ENCODE assay signal across 27 mouse cellular contexts in the genomic region with DNA sequence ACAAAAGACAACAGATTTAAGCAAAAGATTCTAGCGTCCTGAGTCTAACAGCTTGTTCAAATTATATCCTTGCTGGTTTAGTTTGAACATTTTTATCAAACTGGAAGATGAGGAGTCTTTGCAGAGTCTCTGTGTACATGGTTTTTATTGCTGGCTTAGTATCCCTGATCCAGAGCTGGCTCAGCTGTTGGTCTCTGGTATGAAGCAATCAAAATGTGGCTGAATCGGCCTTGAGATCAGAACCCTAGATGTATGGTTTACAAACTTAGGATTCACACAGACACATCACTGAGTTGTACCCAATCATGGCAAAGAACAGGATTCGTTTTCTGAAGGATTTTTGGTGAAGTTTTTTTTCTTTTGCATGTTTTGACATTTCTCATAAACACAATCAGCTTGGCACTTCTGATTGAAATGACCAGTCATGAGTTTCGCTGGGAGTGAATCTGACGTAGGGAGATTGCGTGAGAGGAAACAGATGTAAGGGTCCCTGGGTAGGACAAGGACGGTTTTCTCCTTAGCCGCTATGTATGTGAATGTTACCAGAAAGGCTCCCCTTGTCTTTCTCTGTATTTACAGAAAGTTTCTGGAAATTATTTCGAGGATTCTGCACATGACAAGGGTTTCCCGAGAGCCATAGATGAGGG.
DNase-seq lines count a peak whose midpoint lies in the region; ATAC-seq and TF ChIP-seq lines count a peak whose summit lies in the region.
"Had no signal": no experiment of that assay in that cellular context is flagged by ENCODE, and none has a peak within 500 bp of the region (broad histone marks: within the 10 kb centered on the region; RNA-seq: fewer than 3 reads in every experiment).

No protein-coding gene starts in this region.

- H3K9me3 ChIP-seq in lung, embryonic 15.5 days, result no peaks in the 10 kb centered on the region
- H3K9me3 ChIP-seq in stomach, embryonic 14.5 days (ENCODE audit: control insufficient read depth, low read depth, low read length), result no peaks in the 10 kb centered on the region
- no peaks in the 10 kb centered on the region for H3K9me3 ChIP-seq in stomach, embryonic 15.5 days
- H3K9me3 ChIP-seq in midbrain, embryonic 10.5 days (replicated peaks), result no peaks in the 10 kb centered on the region
- H3K9me3 ChIP-seq: embryonic facial prominence, embryonic 15.5 days; forebrain, embryonic 12.5 days; heart, embryonic 12.5 days; heart, embryonic 15.5 days; hindbrain, embryonic 10.5 days; hindbrain, embryonic 13.5 days had no signal

- H3K4me3 ChIP-seq in gastrocnemius, adult 2 months, result no peak overlapping the region
- no peak overlapping the region for H3K4me3 ChIP-seq in lung, embryonic 15.5 days
- H3K4me3 ChIP-seq in stomach, embryonic 14.5 days (ENCODE audit: low read depth, low read length), result no peak overlapping the region
- H3K4me3 ChIP-seq in stomach, embryonic 15.5 days (replicated peaks), result no peak overlapping the region
- no peak overlapping the region for H3K4me3 ChIP-seq in midbrain, embryonic 10.5 days
- H3K4me3 ChIP-seq: embryonic facial prominence, embryonic 15.5 days; forebrain, embryonic 12.5 days; heart, embryonic 12.5 days; heart, embryonic 15.5 days; hindbrain, embryonic 10.5 days; hindbrain, embryonic 13.5 days had no signal

- H3K4me2 ChIP-seq in lung, embryonic 15.5 days, result no peak overlapping the region
- no peak overlapping the region for H3K4me2 ChIP-seq in stomach, embryonic 14.5 days (replicated peaks; ENCODE audit: low read depth, low read length)
- H3K4me2 ChIP-seq in stomach, embryonic 15.5 days, result no peak overlapping the region
- H3K4me2 ChIP-seq: embryonic facial prominence, embryonic 15.5 days; forebrain, embryonic 12.5 days; heart, embryonic 12.5 days; heart, embryonic 15.5 days; hindbrain, embryonic 13.5 days had no signal

- H3K36me3 ChIP-seq in lung, embryonic 15.5 days, result no peaks in the 10 kb centered on the region
- H3K36me3 ChIP-seq in stomach, embryonic 14.5 days (ENCODE audit: control insufficient read depth, insufficient read depth, low read length), result no peaks in the 10 kb centered on the region
- H3K36me3 ChIP-seq in stomach, embryonic 15.5 days, result no peaks in the 10 kb centered on the region
- no peaks in the 10 kb centered on the region for H3K36me3 ChIP-seq in midbrain, embryonic 10.5 days
- H3K36me3 ChIP-seq: embryonic facial prominence, embryonic 15.5 days; forebrain, embryonic 12.5 days; heart, embryonic 12.5 days; heart, embryonic 15.5 days; hindbrain, embryonic 10.5 days; hindbrain, embryonic 13.5 days had no signal

- no peaks in the 10 kb centered on the region for H3K27me3 ChIP-seq in lung, embryonic 15.5 days
- H3K27me3 ChIP-seq in stomach, embryonic 14.5 days (ENCODE audit: control insufficient read depth, insufficient read depth, low read length), result no peaks in the 10 kb centered on the region
- no peaks in the 10 kb centered on the region for H3K27me3 ChIP-seq in stomach, embryonic 15.5 days (replicated peaks)
- no peaks in the 10 kb centered on the region for H3K27me3 ChIP-seq in midbrain, embryonic 10.5 days (ENCODE audit: low read depth, poor library complexity, severe bottlenecking)
- H3K27me3 ChIP-seq: embryonic facial prominence, embryonic 15.5 days; forebrain, embryonic 12.5 days; hindbrain, embryonic 13.5 days had no signal

- WGBS in lung, embryonic 15.5 days, result 57% methylated on average over 10 of the region's 10 CpGs
- 69% methylated on average over 10 of the region's 10 CpGs for WGBS in stomach, embryonic 14.5 days
- 61% methylated on average over 10 of the region's 10 CpGs for WGBS in stomach, embryonic 15.5 days
- 91% methylated on average over 10 of the region's 10 CpGs for WGBS in midbrain, embryonic 10.5 days

- intact Hi-C loops in gastrocnemius, adult 2 months (cut with DNase I), result no loop called here
- intact Hi-C loops in gastrocnemius, postnatal 36 days (cut with DNase I), result no loop called here

- H3K9ac ChIP-seq in lung, embryonic 15.5 days, result no peak overlapping the region
- H3K9ac ChIP-seq in stomach, embryonic 14.5 days (replicated peaks; ENCODE audit: low read depth, low read length), result no peak overlapping the region
- no peak overlapping the region for H3K9ac ChIP-seq in stomach, embryonic 15.5 days
- H3K9ac ChIP-seq: embryonic facial prominence, embryonic 15.5 days; forebrain, embryonic 12.5 days; heart, embryonic 12.5 days; heart, embryonic 15.5 days; hindbrain, embryonic 13.5 days had no signal

- peak; percentile 70 for ATAC-seq in lung, embryonic 15.5 days (ENCODE audit: borderline replicate concordance, extremely low read depth, low FRiP score, low TSS enrichment)
- ATAC-seq in stomach, embryonic 14.5 days (ENCODE audit: insufficient number of reproducible peaks, insufficient read depth, low FRiP score, low read depth), result no peak
- no peak for ATAC-seq in stomach, embryonic 15.5 days (ENCODE audit: insufficient read depth, low FRiP score, low read depth)
- ATAC-seq: CD4-positive, CD25-positive, alpha-beta regulatory T cell, adult 4 months; forebrain, embryonic 16.5 days; hindbrain, embryonic 16.5 days had no signal

- 0 out of 2 replicates have a peak, but pooled peaks cover 11% of the 10 kb centered on the region for H3K4me1 ChIP-seq in lung, embryonic 15.5 days
- H3K4me1 ChIP-seq in stomach, embryonic 14.5 days (ENCODE audit: control insufficient read depth, insufficient read depth, low read length), result peaks cover 9% of the 10 kb centered on the region; the same call in 1 of the 2 replicates
- 0 out of 2 replicates have a peak, but pooled peaks cover 2% of the 10 kb centered on the region for H3K4me1 ChIP-seq in stomach, embryonic 15.5 days
- H3K4me1 ChIP-seq in midbrain, embryonic 10.5 days, result peaks cover 16% of the 10 kb centered on the region
- H3K4me1 ChIP-seq: embryonic facial prominence, embryonic 15.5 days; heart, embryonic 15.5 days had no signal

- no peak for DNase-seq in gastrocnemius, adult 2 months
- no peak for DNase-seq in gastrocnemius, postnatal 36 days
- DNase-seq in lung, adult 18-20 months, result no peak
- DNase-seq in midbrain, embryonic 10.5 days (ENCODE audit: low spot score), result no peak
- DNase-seq in cerebellum, postnatal 14 days, result no peak
- DNase-seq: adrenal gland, adult 2 months; adrenal gland, postnatal 14 days; cerebellum, adult 11 months; cerebellum, adult 2 months; cerebellum, adult 9-11 months; cerebellum, postnatal 36 days; embryo, embryonic 11 days; gastrocnemius, postnatal 25 days; heart, postnatal 10 days; heart, postnatal 36 days had no signal

- peak overlapping the region; percentile 13 for H3K27ac ChIP-seq in gastrocnemius, adult 2 months
- H3K27ac ChIP-seq in lung, embryonic 15.5 days, result peak overlapping the region; percentile 43
- peak overlapping the region; percentile 23; the same call in 1 of the 2 replicates for H3K27ac ChIP-seq in stomach, embryonic 14.5 days (ENCODE audit: low read length)
- H3K27ac ChIP-seq in stomach, embryonic 15.5 days, result peak overlapping the region; percentile 69
- H3K27ac ChIP-seq in midbrain, embryonic 10.5 days (replicated peaks), result no peak overlapping the region
- H3K27ac ChIP-seq: embryonic facial prominence, embryonic 15.5 days; forebrain, embryonic 12.5 days; heart, embryonic 15.5 days; hindbrain, embryonic 10.5 days; hindbrain, embryonic 13.5 days had no signal

- TF ChIP-seq CTCF in gastrocnemius, adult 2 months (IDR thresholded peaks at IDR 0.05), result no peak
